Mouse (Mus musculus) gastrocnemius, adult 18-20 months (tissue): ENCODE results near the gene Dhx36. TPM values are rescaled to one million over a fixed set of nuclear protein-coding genes. Genes with fewer than 3 reads are reported as not detected.

Experiments used
- DNase-seq: peaks from one replicate; pipeline ENCODE4 v3.0.0; 2021; ENCODE audit warnings: low spot score
- long read RNA-seq, 2 experiments: library from polyadenylated mRNA; stranded (forward); transcript quantifications; one replicate each; pipeline ENCODE4 v2.0.0; 2021
- total RNA-seq, 2 experiments: library from RNA; stranded (reverse); gene quantifications; 2 replicates each; pipeline ENCODE4 v1.2.3; 2021

Dhx36 gene
- total RNA-seq, result 10 to 100 TPM; 13.9 to 15.3 TPM
- long read RNA-seq, experiment 1, full-length matches to known transcripts, result 17 of 23 reads
- long read RNA-seq, experiment 1, partial matches to known transcripts, result 2 of 23 reads
- long read RNA-seq, experiment 1, other reads (novel, unspliced or antisense), result 4 of 23 reads
- long read RNA-seq, experiment 2, full-length matches to known transcripts, result 14 of 21 reads
- long read RNA-seq, experiment 2, partial matches to known transcripts, result 2 of 21 reads
- long read RNA-seq, experiment 2, other reads (novel, unspliced or antisense), result 5 of 21 reads

DNA sequence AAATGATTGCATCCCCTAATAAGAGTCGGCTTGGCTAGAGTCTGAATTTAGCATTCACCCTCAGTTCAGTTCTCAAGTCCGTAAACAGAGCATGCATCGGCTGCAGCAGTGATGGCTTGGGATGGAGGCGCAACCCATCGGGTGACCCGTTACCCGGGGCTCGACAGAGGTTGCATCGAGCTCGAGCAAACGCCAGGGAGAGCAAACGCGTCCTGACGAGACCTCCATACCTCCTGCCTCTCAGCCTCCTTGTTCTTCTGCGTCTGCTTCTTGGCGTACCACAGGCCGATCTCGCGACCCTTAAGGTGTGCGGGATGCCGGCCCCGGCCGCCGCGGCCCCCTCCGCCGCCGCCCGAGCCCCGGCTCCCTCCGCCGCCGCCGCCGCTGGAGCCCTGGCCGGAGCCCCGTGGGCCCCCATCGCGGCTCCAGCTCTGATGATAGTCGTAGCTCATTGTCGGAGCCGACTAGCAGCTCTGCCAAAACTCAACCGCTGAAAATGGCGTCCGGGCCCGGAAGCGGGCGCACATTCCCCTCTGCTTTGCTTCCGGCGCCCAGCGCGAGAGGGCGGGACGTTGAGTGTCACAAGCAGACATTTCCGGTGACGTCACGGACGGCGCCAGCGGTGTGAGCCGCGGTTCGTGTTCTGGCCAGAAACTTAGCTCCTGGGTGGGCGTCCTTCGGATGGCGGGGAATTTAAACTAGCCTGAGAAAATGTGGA is at the start of gene Dhx36:
Dhx36 (minus strand) TSS at position 517 of the 718 bp plus-strand sequence.
- peak; percentile 97 for DNase-seq

GRCm38 (mm10) chr3:62527593-62527992 is 20.8 kb upstream of the Dhx36 start:
- DNase-seq, result no peak

GRCm38 (mm10) chr3:62527160-62527559 is 20.4 kb upstream of the Dhx36 start:
- no peak for DNase-seq

GRCm38 (mm10) chr3:62507206-62507647 is 423 bp upstream of the Dhx36 start:
- DNase-seq, result no peak

DNA sequence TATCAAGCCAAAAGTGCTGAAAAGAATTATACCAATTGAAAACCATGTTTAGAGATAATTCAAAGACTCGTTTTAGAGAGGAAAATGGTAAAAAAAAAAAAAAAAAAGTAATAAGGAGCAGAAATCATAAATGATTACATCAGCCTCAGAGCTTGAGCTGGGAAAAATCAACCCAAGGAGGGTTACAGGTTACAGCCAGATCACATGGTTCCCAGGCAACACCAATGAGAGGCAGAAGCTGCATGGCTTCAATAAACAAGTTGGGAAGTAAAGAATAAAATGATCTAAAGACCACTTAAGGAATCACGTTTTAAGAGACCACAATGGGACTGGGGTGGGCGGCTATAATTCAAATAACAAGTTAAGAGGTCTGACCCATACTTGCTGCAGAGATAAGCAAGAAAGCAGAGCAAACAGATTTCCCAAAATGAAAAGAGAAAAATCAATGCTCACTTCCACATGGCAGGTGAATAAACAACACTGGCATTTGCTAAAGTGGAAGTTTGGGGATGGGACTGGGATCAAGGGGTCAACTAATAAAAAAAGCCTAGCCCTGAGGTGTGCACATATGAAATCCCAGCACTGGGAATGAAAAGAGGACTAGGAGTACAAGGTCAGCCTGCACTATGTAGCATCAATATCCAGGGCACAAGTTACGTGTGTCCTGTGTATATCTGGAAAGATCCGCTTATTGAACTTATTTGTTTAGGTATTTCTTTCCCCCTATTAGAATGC is 1.5 kb downstream of the Dhx36 start:
- no peak for DNase-seq

- DNase-seq, result no peak
Observed at GRCm38 (mm10) chr3:62499327-62499726, 7.5 kb downstream of the Dhx36 start.

- DNase-seq, result no peak
Observed at GRCm38 (mm10) chr3:62492568-62492967, 14.2 kb downstream of the Dhx36 start.

GRCm38 (mm10) chr3:62484340-62484739 is 22.5 kb downstream of the Dhx36 start:
- no peak for DNase-seq

- no peak for DNase-seq
Observed at GRCm38 (mm10) chr3:62470179-62470578, 36.6 kb downstream of the Dhx36 start.

DNA sequence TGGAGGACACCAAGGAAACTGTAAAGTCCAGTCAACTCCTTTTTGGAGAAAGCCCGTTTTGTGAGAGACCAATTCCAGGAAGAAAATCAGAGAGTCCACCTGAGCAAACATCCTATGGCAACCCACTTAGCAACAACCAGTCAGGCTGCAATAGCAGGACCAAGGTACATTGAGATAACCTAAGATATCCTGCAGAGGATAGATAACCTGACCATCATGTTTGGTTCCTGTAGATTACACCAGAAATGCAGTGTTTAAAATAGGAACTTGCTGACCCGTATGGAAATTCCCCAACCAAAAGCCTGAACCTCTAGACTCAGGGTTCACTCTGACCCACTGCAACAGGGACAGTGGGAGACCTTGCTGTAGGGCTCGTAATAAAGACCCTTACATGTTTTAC is 42.5 kb downstream of the Dhx36 start:
- no peak for DNase-seq

- DNase-seq, result no peak
Observed at GRCm38 (mm10) chr3:62459483-62459882, 47.3 kb downstream of the Dhx36 start.

DNA sequence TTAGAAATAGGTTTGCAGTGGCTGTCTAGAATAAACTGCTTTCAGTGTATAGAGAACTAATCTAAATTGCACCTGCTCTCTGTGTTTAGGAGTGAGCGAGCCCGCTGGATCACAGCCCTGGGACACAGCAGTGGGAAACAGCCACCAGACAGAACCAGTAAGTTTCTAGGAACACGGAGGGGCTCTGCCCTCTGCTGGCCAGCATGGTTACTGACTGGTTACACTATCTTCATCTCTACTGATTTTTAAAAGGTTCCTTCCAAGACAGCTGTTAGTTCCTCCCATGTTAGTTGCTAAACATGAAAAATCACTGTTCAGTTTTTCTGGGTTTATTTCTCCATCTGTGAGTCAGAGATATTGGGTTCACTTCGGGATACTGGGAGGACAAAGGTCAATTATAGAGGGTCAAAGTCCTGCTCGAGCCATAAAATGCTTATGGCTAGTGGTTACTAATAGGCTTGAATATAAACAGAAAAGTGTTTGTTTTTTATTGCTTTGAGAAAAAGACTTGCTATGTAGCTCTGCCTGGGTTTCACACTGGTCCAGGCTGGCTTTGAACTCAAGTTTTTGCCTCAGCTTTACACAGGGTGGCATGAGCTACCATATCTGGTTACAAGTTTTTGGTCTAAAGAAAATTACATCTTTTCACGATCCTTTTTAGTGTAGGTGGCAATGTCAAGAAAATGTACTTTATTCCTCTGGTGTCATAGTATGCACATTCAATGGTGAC is 48.4 kb downstream of the Dhx36 start:
- DNase-seq, result peak; percentile 42

DNA sequence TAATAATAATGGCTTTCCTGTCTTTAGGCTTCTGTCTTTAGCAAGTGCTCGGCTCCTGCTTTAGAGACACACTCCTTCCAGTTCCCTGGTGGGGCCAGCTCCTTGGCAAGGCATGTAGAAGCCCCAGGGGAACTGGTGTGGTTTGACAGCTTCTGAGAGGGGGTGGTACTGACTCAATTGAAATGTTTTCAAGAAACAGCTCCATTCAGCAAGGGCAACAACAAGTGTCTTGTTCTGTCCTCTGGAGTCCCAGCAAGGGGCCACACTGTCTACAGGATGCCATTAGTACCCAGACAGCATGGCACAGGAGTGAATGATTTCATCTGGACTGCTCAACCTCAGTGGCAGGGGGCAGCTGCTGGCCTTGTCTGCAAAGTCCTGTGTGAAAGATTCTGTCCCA is 51.0 kb downstream of the Dhx36 start:
- DNase-seq, result no peak

GRCm38 (mm10) chr3:62454096-62454495 is 52.7 kb downstream of the Dhx36 start:
- DNase-seq, result no peak

GRCm38 (mm10) chr3:62452961-62453360 is 53.8 kb downstream of the Dhx36 start:
- DNase-seq, result no peak

- no peak for DNase-seq
Observed at GRCm38 (mm10) chr3:62449871-62450496, 56.8 kb downstream of the Dhx36 start.

DNA sequence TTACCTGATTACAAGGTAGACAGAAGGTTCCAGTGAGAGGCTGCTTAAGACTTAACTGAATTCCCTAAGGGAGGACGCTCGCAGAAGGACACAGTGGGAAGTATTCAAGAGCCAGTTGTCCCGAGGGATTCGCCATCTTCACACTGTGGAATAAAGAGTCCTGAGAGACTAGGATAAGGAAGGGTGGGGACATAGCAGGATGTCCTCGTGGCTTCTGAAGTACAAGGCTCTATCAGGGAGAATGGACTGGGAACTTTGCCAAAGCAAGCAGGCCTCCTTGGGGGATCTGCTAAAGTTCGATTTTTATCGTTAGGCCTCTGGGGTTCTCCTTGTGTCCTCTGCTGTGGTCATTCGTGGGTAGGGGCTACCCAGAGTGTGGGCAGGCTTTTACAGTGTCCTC is 59.7 kb downstream of the Dhx36 start:
- no peak for DNase-seq

- no peak for DNase-seq
Observed at GRCm38 (mm10) chr3:62446271-62446670, 60.5 kb downstream of the Dhx36 start.

GRCm38 (mm10) chr3:62443582-62444194 is 63.1 kb downstream of the Dhx36 start:
- no peak for DNase-seq

DNA sequence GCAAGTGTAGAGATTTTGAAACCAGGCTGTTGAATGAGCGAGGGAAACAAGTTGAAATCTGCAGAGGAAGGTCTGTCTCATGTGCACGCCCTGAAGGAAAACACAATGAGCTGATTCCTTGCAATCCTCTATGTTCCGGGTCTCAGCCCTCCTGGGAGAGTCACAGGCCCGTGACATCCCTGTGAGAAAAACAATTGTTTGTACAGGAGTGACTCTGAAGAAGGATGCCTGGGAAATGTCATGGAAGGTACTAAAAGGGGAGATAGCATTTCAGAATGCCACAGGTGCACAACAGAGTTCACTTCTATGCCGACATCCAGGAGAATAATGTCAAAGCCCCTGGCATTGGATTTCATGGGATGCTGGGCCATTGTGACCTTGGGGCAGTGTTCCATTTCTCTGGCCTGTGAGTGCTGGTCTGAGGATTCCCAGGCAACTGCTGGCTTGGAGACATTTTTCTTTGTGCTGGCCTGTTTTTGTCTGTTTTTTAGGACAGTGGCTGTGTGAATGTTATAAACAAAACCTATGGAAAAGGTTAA is 66.3 kb downstream of the Dhx36 start:
- DNase-seq, result no peak
